Mouse (Mus musculus) B cell, adult 2 months (primary cell): ENCODE measurements around the gene Zscan4c.
"Not testable (repeated sequence)": the region's sequence is repeated elsewhere in the genome, so short reads cannot be mapped to it uniquely, and the experiment has no call there.

Source experiments
- DNase-seq, 2 experiments: peaks; one replicate each; pipeline ENCODE4 v3.0.0; 2022

The Zscan4c gene

GRCm38 (mm10) chr7:11005445-11005844, at the start of gene Zscan4c:
TSS of gene Zscan4c (plus strand) at chr7:11005745.
- not testable (repeated sequence) for DNase-seq
